Mouse (Mus musculus) hematopoietic stem cell, adult 5-6 weeks (primary cell): ENCODE data around the gene Dock7. TPM values are rescaled to one million over a fixed set of nuclear protein-coding genes. Genes with fewer than 3 reads are reported as not detected.

Source experiments
- total RNA-seq: library from RNA; stranded (forward); fragments of 172-1452, 232-1000 nt; gene quantifications from 2 replicates; pipeline ENCODE4 v1.2.3, GENCODE M21; 2017

Gene Dock7
- total RNA-seq, 1 experiment from 2014 or later: 72.2 TPM

Other genes starting within 250 kb of the Dock7 start
- 141 and 149 TPM in 2 replicates for gene Usp1, start 197.1 kb downstream of the Dock7 start, total RNA-seq
- gene Angptl3, start 90.0 kb downstream of the Dock7 start, total RNA-seq: 1.1 and 2.1 TPM in 2 replicates
- gene Atg4c, start 73.0 kb upstream of the Dock7 start, total RNA-seq: 12.3 and 15.5 TPM in 2 replicates
- gene Gm12689, start 175.0 kb upstream of the Dock7 start, total RNA-seq: not detected in 2 replicates